Mouse (Mus musculus) retina, postnatal 1 day (tissue): ENCODE results near the gene Pkd1l2.

ENCODE experiments used
- DNase-seq: peaks from one replicate; pipeline ENCODE4 v3.0.0-alpha.2; 2012

Gene Pkd1l2

GRCm38 (mm10) chr8:116952428-116952827, 129.8 kb downstream of the Pkd1l2 start:
- no peak for DNase-seq

GRCm38 (mm10) chr8:116951778-116952177, 130.5 kb downstream of the Pkd1l2 start:
- DNase-seq = no peak

- no peak for DNase-seq
These were observed 130.9 kb downstream of the Pkd1l2 start for GRCm38 (mm10) chr8:116951369-116951768.

GRCm38 (mm10) chr8:116947589-116947988, 134.7 kb downstream of the Pkd1l2 start:
- DNase-seq = no peak

GRCm38 (mm10) chr8:116946851-116947250, 135.4 kb downstream of the Pkd1l2 start:
- no peak for DNase-seq

- no peak for DNase-seq
These were observed 135.9 kb downstream of the Pkd1l2 start for GRCm38 (mm10) chr8:116946268-116946838.
